Mouse (Mus musculus): ENCODE data around the gene Gmeb2. TPM values are rescaled to one million over a fixed set of nuclear protein-coding genes. Genes with fewer than 3 reads are reported as not detected.
"Not testable (repeated sequence)": the region's sequence is repeated elsewhere in the genome, so short reads cannot be mapped to it uniquely, and the experiment has no call there.

The Gmeb2 gene
- polyA plus RNA-seq (2012; rRNA removed), result 60.8 and 62.4 TPM in 2 replicates

DNA sequence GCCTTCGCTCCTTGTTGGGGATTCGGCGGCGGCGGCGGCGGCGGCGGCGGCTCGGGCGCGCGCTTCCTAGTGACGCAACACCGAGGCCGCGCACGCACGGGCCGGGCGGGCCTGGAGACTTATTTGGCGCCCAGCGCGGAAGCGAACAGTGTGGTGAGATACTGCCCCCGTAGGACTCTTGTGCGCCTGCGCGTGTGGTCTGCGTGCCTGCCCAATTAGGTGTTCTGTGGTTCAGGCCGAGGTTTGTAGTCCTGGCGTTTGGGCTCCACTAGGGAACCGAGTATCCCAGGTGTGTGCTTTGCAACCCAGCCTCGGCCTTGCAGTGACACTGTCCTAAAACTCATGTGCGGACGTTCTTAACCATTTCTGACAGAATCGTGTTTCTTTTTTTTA lies at the start of gene Gmeb2:
Gene Gmeb2 (minus strand): TSS at position 78 of the 393 bp plus-strand sequence.
- not testable (repeated sequence) for H3K36me3 ChIP-seq (ENCODE audit: control insufficient read depth, insufficient read depth, low read length); H3K4me1 ChIP-seq (replicated peaks; ENCODE audit: control insufficient read depth, insufficient read depth, low read length); H3K27me3 ChIP-seq (ENCODE audit: control insufficient read depth, insufficient read depth, low read length)
- H3K4me3 ChIP-seq (ENCODE audit: control insufficient read depth, insufficient read depth, low read length), result peak within 1 kb of the TSS; percentile 79
- DNase-seq, result peak; percentile 90
- H3K27ac ChIP-seq (ENCODE audit: control insufficient read depth, insufficient read depth, low read length), result peak within 1 kb of the TSS; percentile 83
- peak; percentile 48; the same call in 1 of the 2 replicates for TF ChIP-seq CTCF (IDR thresholded peaks at IDR 0.05; ENCODE audit: borderline replicate concordance, control insufficient read depth, extremely low read depth, insufficient read depth, low read length, poor library complexity)
- WGBS, result 15% methylated on average over 38 of the region's 38 CpGs

DNA sequence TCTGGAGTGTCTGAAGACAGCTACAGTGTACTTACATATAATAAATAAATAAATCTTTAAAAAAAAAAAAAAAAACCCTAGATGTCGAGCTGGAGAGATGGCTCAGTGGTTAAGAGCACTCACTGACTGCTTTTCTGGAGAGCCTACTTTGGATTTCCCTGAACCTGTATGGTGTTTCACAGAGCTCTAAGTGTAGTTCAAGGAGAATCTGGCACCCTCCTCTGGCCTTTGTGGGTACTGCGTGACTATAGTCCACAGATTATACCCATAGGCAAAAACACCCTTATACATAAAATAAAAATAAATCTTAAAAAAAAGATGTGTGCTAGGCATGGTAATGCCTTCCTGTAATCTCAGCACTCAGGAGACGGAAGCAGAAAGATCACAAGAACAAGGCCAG lies 46.2 kb upstream of the Gmeb2 start:
- peak; percentile 78 for DNase-seq
- no peak for TF ChIP-seq CTCF (IDR thresholded peaks at IDR 0.05; ENCODE audit: borderline replicate concordance, control insufficient read depth, extremely low read depth, insufficient read depth, low read length, poor library complexity)
- TF ChIP-seq POLR2A (IDR thresholded peaks at IDR 0.05; ENCODE audit: control insufficient read depth, extremely low read depth, insufficient read depth, low read length, poor library complexity), result no peak
- peaks cover 39% of the 10 kb centered on the region for H3K36me3 ChIP-seq (ENCODE audit: control insufficient read depth, insufficient read depth, low read length)
- no peak overlapping the region for H3K4me3 ChIP-seq (ENCODE audit: control insufficient read depth, insufficient read depth, low read length)
- WGBS, result 67% methylated on average over 3 of the region's 3 CpGs
- H3K27me3 ChIP-seq (ENCODE audit: control insufficient read depth, insufficient read depth, low read length), result no peaks in the 10 kb centered on the region
- no peaks in the 10 kb centered on the region for H3K4me1 ChIP-seq (replicated peaks; ENCODE audit: control insufficient read depth, insufficient read depth, low read length)
- H3K27ac ChIP-seq (ENCODE audit: control insufficient read depth, insufficient read depth, low read length), result no peak overlapping the region

DNA sequence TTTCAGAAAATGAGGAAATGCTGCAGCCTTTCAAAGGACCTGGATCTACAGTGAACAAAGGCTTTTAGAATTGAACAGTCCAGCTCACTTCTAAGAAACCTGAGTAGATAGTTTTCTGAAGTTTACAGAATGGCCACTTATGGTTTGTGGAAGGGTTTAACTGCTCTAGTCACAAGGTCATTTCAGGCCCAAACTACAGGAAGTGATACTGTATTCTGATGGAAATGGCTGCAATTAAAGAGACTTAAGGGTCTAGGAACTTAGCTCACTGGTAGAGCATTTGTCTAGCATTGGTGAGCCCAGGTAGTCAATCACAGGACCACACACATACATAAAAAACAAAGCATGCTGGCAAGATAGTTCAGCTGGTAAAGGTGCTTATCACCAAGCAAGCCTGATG lies 44.7 kb upstream of the Gmeb2 start:
- Histone ChIP-seq H3K27ac (ENCODE audit: control insufficient read depth, insufficient read depth, low read length) (no peak overlapping the region), H3K4me3 (ENCODE audit: control insufficient read depth, insufficient read depth, low read length) (no peak overlapping the region), H3K4me1 (replicated peaks; ENCODE audit: control insufficient read depth, insufficient read depth, low read length) (no peaks in the 10 kb centered on the region), H3K27me3 (ENCODE audit: control insufficient read depth, insufficient read depth, low read length) (no peaks in the 10 kb centered on the region), H3K36me3 (ENCODE audit: control insufficient read depth, insufficient read depth, low read length) (peaks cover 35% of the 10 kb centered on the region)
- no peak for TF ChIP-seq POLR2A (IDR thresholded peaks at IDR 0.05; ENCODE audit: control insufficient read depth, extremely low read depth, insufficient read depth, low read length, poor library complexity)
- TF ChIP-seq CTCF (IDR thresholded peaks at IDR 0.05; ENCODE audit: borderline replicate concordance, control insufficient read depth, extremely low read depth, insufficient read depth, low read length, poor library complexity), result no peak
- DNase-seq, result no peak

DNA sequence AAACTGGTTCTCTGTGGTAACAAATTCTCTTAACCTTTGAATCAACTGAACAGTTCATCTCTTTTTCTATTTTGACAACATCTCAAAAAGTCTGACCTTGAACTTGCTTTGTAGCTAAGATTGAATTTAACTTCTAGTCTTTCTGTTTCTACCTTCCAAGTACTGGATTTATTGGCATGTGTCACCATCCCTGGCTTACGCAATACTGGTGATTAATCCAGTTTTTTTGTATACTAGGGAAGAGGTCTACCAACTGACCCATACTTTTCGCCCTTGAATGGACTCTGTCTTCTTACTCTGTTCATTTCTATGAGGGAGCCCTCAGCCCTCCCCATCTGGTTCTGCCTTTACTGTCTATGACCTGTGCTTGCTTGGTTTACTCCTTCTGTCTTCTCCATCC lies 38.3 kb upstream of the Gmeb2 start:
- no peak overlapping the region for H3K4me3 ChIP-seq (ENCODE audit: control insufficient read depth, insufficient read depth, low read length)
- no peak overlapping the region for H3K27ac ChIP-seq (ENCODE audit: control insufficient read depth, insufficient read depth, low read length)
- no peak for DNase-seq
- no peaks in the 10 kb centered on the region for H3K27me3 ChIP-seq (ENCODE audit: control insufficient read depth, insufficient read depth, low read length)
- peaks cover 29% of the 10 kb centered on the region for H3K36me3 ChIP-seq (ENCODE audit: control insufficient read depth, insufficient read depth, low read length)
- TF ChIP-seq POLR2A (IDR thresholded peaks at IDR 0.05; ENCODE audit: control insufficient read depth, extremely low read depth, insufficient read depth, low read length, poor library complexity) (no peak), CTCF (IDR thresholded peaks at IDR 0.05; ENCODE audit: borderline replicate concordance, control insufficient read depth, extremely low read depth, insufficient read depth, low read length, poor library complexity) (no peak)
- H3K4me1 ChIP-seq (replicated peaks; ENCODE audit: control insufficient read depth, insufficient read depth, low read length), result no peaks in the 10 kb centered on the region
- 97% methylated on average over 2 of the region's 2 CpGs for WGBS

DNA sequence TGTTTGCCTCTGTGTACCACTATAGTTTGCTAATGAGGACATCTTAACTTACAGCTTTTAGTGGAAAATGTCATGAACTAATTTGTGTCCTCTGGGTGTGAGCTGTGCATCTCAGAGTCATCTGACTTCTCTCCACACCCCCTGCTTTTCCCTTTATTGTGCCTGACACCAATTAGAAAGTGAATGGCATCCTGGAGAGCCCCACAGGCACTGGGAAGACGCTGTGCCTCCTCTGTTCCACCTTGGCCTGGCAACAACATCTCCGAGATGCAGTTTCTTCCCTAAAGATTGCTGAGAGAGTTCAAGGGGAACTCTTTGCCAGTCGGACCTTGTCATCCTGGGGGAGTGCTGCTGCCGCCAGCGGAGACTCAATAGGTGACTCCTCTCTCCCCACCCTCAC lies 34.3 kb upstream of the Gmeb2 start:
- Histone ChIP-seq H3K4me1 (replicated peaks; ENCODE audit: control insufficient read depth, insufficient read depth, low read length) (peaks cover 5% of the 10 kb centered on the region), H3K27me3 (ENCODE audit: control insufficient read depth, insufficient read depth, low read length) (no peaks in the 10 kb centered on the region), H3K4me3 (ENCODE audit: control insufficient read depth, insufficient read depth, low read length) (no peak overlapping the region), H3K36me3 (ENCODE audit: control insufficient read depth, insufficient read depth, low read length) (peaks cover 9% of the 10 kb centered on the region; the same call in 1 of the 2 replicates), H3K27ac (ENCODE audit: control insufficient read depth, insufficient read depth, low read length) (no peak overlapping the region)
- no peak for DNase-seq
- TF ChIP-seq POLR2A (IDR thresholded peaks at IDR 0.05; ENCODE audit: control insufficient read depth, extremely low read depth, insufficient read depth, low read length, poor library complexity), result no peak
- no peak for TF ChIP-seq CTCF (IDR thresholded peaks at IDR 0.05; ENCODE audit: borderline replicate concordance, control insufficient read depth, extremely low read depth, insufficient read depth, low read length, poor library complexity)
- 94% methylated on average over 5 of the region's 5 CpGs for WGBS

DNA sequence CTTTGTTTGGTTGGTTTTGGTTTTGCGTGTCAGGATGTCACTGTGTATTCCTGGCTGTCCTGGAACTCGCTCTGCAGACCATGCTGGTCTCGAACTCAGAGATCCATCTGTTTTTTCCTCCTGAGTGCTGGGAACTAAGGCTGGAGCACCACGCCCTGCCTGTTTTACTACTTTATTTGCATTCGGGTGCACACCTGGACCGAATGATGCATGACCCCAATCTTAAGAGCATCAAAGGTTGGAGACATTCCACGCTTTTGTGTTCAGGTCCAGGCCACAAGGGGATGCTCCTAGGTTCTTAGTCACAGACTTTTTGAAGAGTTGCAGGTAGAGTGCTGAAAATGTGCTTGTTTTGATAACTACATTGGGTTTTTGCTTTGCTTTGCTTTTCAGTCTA lies 32.3 kb upstream of the Gmeb2 start:
- H3K4me1 ChIP-seq (replicated peaks; ENCODE audit: control insufficient read depth, insufficient read depth, low read length), result peaks cover 5% of the 10 kb centered on the region
- H3K27ac ChIP-seq (ENCODE audit: control insufficient read depth, insufficient read depth, low read length), result no peak overlapping the region
- H3K4me3 ChIP-seq (ENCODE audit: control insufficient read depth, insufficient read depth, low read length), result peak overlapping the region; percentile 96
- no peaks in the 10 kb centered on the region for H3K27me3 ChIP-seq (ENCODE audit: control insufficient read depth, insufficient read depth, low read length)
- no peak for DNase-seq
- H3K36me3 ChIP-seq (ENCODE audit: control insufficient read depth, insufficient read depth, low read length), result peaks cover 4% of the 10 kb centered on the region; the same call in 1 of the 2 replicates
- WGBS, result 13% methylated on average over 7 of the region's 7 CpGs
- TF ChIP-seq POLR2A (IDR thresholded peaks at IDR 0.05; ENCODE audit: control insufficient read depth, extremely low read depth, insufficient read depth, low read length, poor library complexity), result no peak
- TF ChIP-seq CTCF (IDR thresholded peaks at IDR 0.05; ENCODE audit: borderline replicate concordance, control insufficient read depth, extremely low read depth, insufficient read depth, low read length, poor library complexity), result no peak
